Comparison of ENCODE assay signal across 19 mouse cellular contexts in genomic region chr5:73212446-73212845, GRCm38 (mm10).
"Had no signal": no experiment of that assay in that cellular context is flagged by ENCODE, and none has a peak within 500 bp of the region (broad histone marks: within the 10 kb centered on the region; RNA-seq: fewer than 3 reads in every experiment).

No protein-coding gene starts in this region.

- H3K4me3 ChIP-seq: liver, embryonic 13.5 days; liver, embryonic 15.5 days; lung, embryonic 15.5 days; megakaryocyte, embryonic 14.5 days; midbrain, embryonic 12.5 days; neural tube, embryonic 12.5 days had no signal

- DNase-seq: liver, embryonic 13.5 days; liver, postnatal 0 days; lung, adult 2 months; lung, postnatal 14 days; lung, postnatal 36 days; midbrain, embryonic 14.5 days; right cerebral cortex, postnatal 14 days; spleen, adult 18-20 months; thymus, adult 18-20 months; thymus, postnatal 14 days; thymus, postnatal 36 days had no signal

- H3K27ac ChIP-seq: liver, embryonic 13.5 days; liver, embryonic 15.5 days; lung, embryonic 15.5 days; macrophage; midbrain, embryonic 12.5 days; neural tube, embryonic 12.5 days had no signal

- H3K4me1 ChIP-seq: lung, embryonic 15.5 days; neural tube, embryonic 12.5 days had no signal

- ATAC-seq: liver, postnatal 0 days; lung, postnatal 0 days; midbrain, embryonic 16.5 days had no signal

- H3K9me3 ChIP-seq: liver, embryonic 13.5 days; liver, embryonic 15.5 days; lung, embryonic 15.5 days; megakaryocyte, embryonic 14.5 days; midbrain, embryonic 12.5 days; neural tube, embryonic 12.5 days had no signal

- H3K27me3 ChIP-seq: liver, embryonic 13.5 days; liver, embryonic 15.5 days; lung, embryonic 15.5 days; megakaryocyte, embryonic 14.5 days; midbrain, embryonic 12.5 days; neural tube, embryonic 12.5 days had no signal
